Mouse (Mus musculus): ENCODE results near the gene Akap13. TPM values are rescaled to one million over a fixed set of nuclear protein-coding genes. Genes with fewer than 3 reads are reported as not detected.
A peak's percentile ranks its signal among the peaks of the same experiment; 100 is the strongest.

Akap13 gene
- total and polyA plus RNA-seq, 2 experiments: 8.5 to 92.1 TPM

DNA sequence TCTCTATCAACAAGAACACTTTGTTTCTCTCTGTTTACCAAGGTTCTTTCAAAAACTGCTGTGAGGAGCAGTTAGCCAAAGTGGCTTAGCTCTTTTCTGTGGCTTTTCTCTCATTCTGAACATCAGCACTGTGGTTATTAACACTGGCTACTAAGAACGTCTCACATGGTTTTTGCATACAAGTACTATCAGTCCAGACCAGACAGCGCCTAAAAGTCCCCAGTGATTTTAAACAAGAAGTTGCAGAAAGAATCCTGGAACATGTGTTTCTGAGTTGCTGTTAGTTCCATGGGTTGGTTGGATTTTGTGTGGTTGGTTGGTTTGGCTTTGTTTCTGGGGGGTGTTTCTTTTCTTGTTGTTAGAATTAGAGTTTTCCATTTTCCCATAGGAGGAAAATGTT lies 257.5 kb downstream of the Akap13 start:
- no peak for DNase-seq (ENCODE audit: extremely low read depth, low read depth, low spot score)
- H3K79me2 ChIP-seq (ENCODE audit: control insufficient read depth, insufficient read depth, low read length): peaks cover 3% of the 10 kb centered on the region; the same call in 1 of the 2 replicates
- peaks cover 52% of the 10 kb centered on the region for H3K36me3 ChIP-seq (ENCODE audit: control insufficient read depth, insufficient read depth, low read length)
- WGBS: 85% methylated on average over 2 of the region's 2 CpGs
- peaks cover 4% of the 10 kb centered on the region; the same call in 1 of the 2 replicates for H3K4me1 ChIP-seq (ENCODE audit: control insufficient read depth, insufficient read depth, low read length)
- no peak overlapping the region for H3K9ac ChIP-seq (ENCODE audit: low read depth, low read length)
- no peak overlapping the region for H3K27ac ChIP-seq (replicated peaks; ENCODE audit: insufficient read depth, low read depth, low read length)
- no peaks in the 10 kb centered on the region for H3K27me3 ChIP-seq (ENCODE audit: control insufficient read depth, insufficient read depth, low read length)
- H3K4me3 ChIP-seq (ENCODE audit: insufficient read depth, low read depth, low read length): no peak overlapping the region
- TF ChIP-seq CTCF (IDR thresholded peaks at IDR 0.05; ENCODE audit: low read depth, low read length) (no peak), POLR2A (IDR thresholded peaks at IDR 0.05; ENCODE audit: extremely low read depth, insufficient read depth, low read length) (no peak)

GRCm38 (mm10) chr7:75713959-75714358 lies 258.6 kb downstream of the Akap13 start:
- DNase-seq (ENCODE audit: extremely low read depth, low read depth, low spot score): no peak
- 94% methylated on average over 5 of the region's 5 CpGs for WGBS
- no peaks in the 10 kb centered on the region for H3K27me3 ChIP-seq (ENCODE audit: control insufficient read depth, insufficient read depth, low read length)
- TF ChIP-seq CTCF (IDR thresholded peaks at IDR 0.05; ENCODE audit: low read depth, low read length): no peak
- no peak for TF ChIP-seq POLR2A (IDR thresholded peaks at IDR 0.05; ENCODE audit: extremely low read depth, insufficient read depth, low read length)
- H3K27ac ChIP-seq (replicated peaks; ENCODE audit: insufficient read depth, low read depth, low read length): no peak overlapping the region
- H3K9ac ChIP-seq (ENCODE audit: low read depth, low read length): no peak overlapping the region
- peaks cover 3% of the 10 kb centered on the region; the same call in 1 of the 2 replicates for H3K79me2 ChIP-seq (ENCODE audit: control insufficient read depth, insufficient read depth, low read length)
- H3K4me3 ChIP-seq (ENCODE audit: insufficient read depth, low read depth, low read length): no peak overlapping the region
- peaks cover 51% of the 10 kb centered on the region for H3K36me3 ChIP-seq (ENCODE audit: control insufficient read depth, insufficient read depth, low read length)
- H3K4me1 ChIP-seq (ENCODE audit: control insufficient read depth, insufficient read depth, low read length): peaks cover 4% of the 10 kb centered on the region; the same call in 1 of the 2 replicates

DNA sequence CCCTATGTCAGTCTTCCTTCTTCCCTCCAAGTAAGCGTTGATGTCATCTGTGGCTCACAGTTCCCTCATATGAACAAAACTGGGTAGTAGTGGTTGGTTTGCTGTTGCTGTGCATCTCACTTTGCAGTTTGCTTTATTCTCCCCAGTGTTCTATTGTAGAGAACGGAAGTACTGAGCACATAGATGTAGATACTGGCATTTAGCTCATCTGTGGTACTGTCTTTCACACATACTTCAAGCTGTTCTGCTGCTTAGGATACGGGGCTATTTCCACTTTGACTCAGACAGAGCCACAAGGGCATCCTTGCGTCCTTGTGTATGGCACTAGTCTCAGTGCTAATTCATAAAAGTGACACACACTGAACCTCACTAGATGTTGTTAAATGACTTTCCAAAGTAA lies 259.7 kb downstream of the Akap13 start:
- Histone ChIP-seq H3K27me3 (ENCODE audit: control insufficient read depth, insufficient read depth, low read length) (no peaks in the 10 kb centered on the region), H3K79me2 (ENCODE audit: control insufficient read depth, insufficient read depth, low read length) (peaks cover 3% of the 10 kb centered on the region; the same call in 1 of the 2 replicates), H3K36me3 (ENCODE audit: control insufficient read depth, insufficient read depth, low read length) (peaks cover 52% of the 10 kb centered on the region), H3K4me1 (ENCODE audit: control insufficient read depth, insufficient read depth, low read length) (peaks cover 4% of the 10 kb centered on the region; the same call in 1 of the 2 replicates), H3K27ac (replicated peaks; ENCODE audit: insufficient read depth, low read depth, low read length) (no peak overlapping the region), H3K4me3 (ENCODE audit: insufficient read depth, low read depth, low read length) (no peak overlapping the region), H3K9ac (ENCODE audit: low read depth, low read length) (no peak overlapping the region)
- TF ChIP-seq CTCF (IDR thresholded peaks at IDR 0.05; ENCODE audit: low read depth, low read length) (no peak), POLR2A (IDR thresholded peaks at IDR 0.05; ENCODE audit: extremely low read depth, insufficient read depth, low read length) (no peak)
- DNase-seq (ENCODE audit: extremely low read depth, low read depth, low spot score): no peak
- WGBS: 94% methylated on average over 4 of the region's 4 CpGs

- peaks cover 4% of the 10 kb centered on the region; the same call in 1 of the 2 replicates for H3K4me1 ChIP-seq (ENCODE audit: control insufficient read depth, insufficient read depth, low read length)
- no peaks in the 10 kb centered on the region for H3K79me2 ChIP-seq (ENCODE audit: control insufficient read depth, insufficient read depth, low read length)
- DNase-seq (ENCODE audit: extremely low read depth, low read depth, low spot score): peak; percentile 60
- TF ChIP-seq CTCF (IDR thresholded peaks at IDR 0.05; ENCODE audit: low read depth, low read length) (no peak), POLR2A (IDR thresholded peaks at IDR 0.05; ENCODE audit: extremely low read depth, insufficient read depth, low read length) (no peak)
- no peak overlapping the region for H3K4me3 ChIP-seq (ENCODE audit: insufficient read depth, low read depth, low read length)
- H3K36me3 ChIP-seq (ENCODE audit: control insufficient read depth, insufficient read depth, low read length): peaks cover 54% of the 10 kb centered on the region
- H3K27ac ChIP-seq (replicated peaks; ENCODE audit: insufficient read depth, low read depth, low read length): peak overlapping the region; percentile 57
- no peak overlapping the region for H3K9ac ChIP-seq (ENCODE audit: low read depth, low read length)
- 20% methylated on average over 4 of the region's 4 CpGs for WGBS
- H3K27me3 ChIP-seq (ENCODE audit: control insufficient read depth, insufficient read depth, low read length): no peaks in the 10 kb centered on the region
These were observed 260.6 kb downstream of the Akap13 start for GRCm38 (mm10) chr7:75715939-75716338.

- H3K36me3 ChIP-seq (ENCODE audit: control insufficient read depth, insufficient read depth, low read length): peaks cover 46% of the 10 kb centered on the region
These were observed 262.0 kb downstream of the Akap13 start for GRCm38 (mm10) chr7:75717349-75717748.

GRCm38 (mm10) chr7:75721302-75721701 lies 266.0 kb downstream of the Akap13 start:
- Histone ChIP-seq H3K27ac (replicated peaks; ENCODE audit: insufficient read depth, low read depth, low read length) (no peak overlapping the region), H3K27me3 (ENCODE audit: control insufficient read depth, insufficient read depth, low read length) (no peaks in the 10 kb centered on the region), H3K36me3 (ENCODE audit: control insufficient read depth, insufficient read depth, low read length) (peaks cover 71% of the 10 kb centered on the region), H3K4me3 (ENCODE audit: insufficient read depth, low read depth, low read length) (no peak overlapping the region), H3K9ac (ENCODE audit: low read depth, low read length) (no peak overlapping the region), H3K4me1 (ENCODE audit: control insufficient read depth, insufficient read depth, low read length) (peaks cover 1% of the 10 kb centered on the region; the same call in 1 of the 2 replicates), H3K79me2 (ENCODE audit: control insufficient read depth, insufficient read depth, low read length) (no peaks in the 10 kb centered on the region; the same call in 1 of the 2 replicates)
- DNase-seq (ENCODE audit: extremely low read depth, low read depth, low spot score): no peak
- no peak for TF ChIP-seq POLR2A (IDR thresholded peaks at IDR 0.05; ENCODE audit: extremely low read depth, insufficient read depth, low read length)
- TF ChIP-seq CTCF (IDR thresholded peaks at IDR 0.05; ENCODE audit: low read depth, low read length): no peak
- 95% methylated on average over 4 of the region's 4 CpGs for WGBS

More at GRCm38 (mm10) chr7:75717349-75717748, 262.0 kb downstream of the Akap13 start:
- DNase-seq (ENCODE audit: extremely low read depth, low read depth, low spot score): no peak
- Histone ChIP-seq H3K9ac (ENCODE audit: low read depth, low read length) (no peak overlapping the region), H3K4me3 (ENCODE audit: insufficient read depth, low read depth, low read length) (no peak overlapping the region), H3K79me2 (ENCODE audit: control insufficient read depth, insufficient read depth, low read length) (no peaks in the 10 kb centered on the region; the same call in 1 of the 2 replicates), H3K27me3 (ENCODE audit: control insufficient read depth, insufficient read depth, low read length) (no peaks in the 10 kb centered on the region), H3K4me1 (ENCODE audit: control insufficient read depth, insufficient read depth, low read length) (peaks cover 4% of the 10 kb centered on the region; the same call in 1 of the 2 replicates), H3K27ac (replicated peaks; ENCODE audit: insufficient read depth, low read depth, low read length) (no peak overlapping the region)
- TF ChIP-seq CTCF (IDR thresholded peaks at IDR 0.05; ENCODE audit: low read depth, low read length): no peak
- no peak for TF ChIP-seq POLR2A (IDR thresholded peaks at IDR 0.05; ENCODE audit: extremely low read depth, insufficient read depth, low read length)
